Mouse (Mus musculus) limb, embryonic 14.5 days (tissue): ENCODE measurements around the gene Dnttip1. TPM values are rescaled to one million over a fixed set of nuclear protein-coding genes. Genes with fewer than 3 reads are reported as not detected.
"Not testable (repeated sequence)": the region's sequence is repeated elsewhere in the genome, so short reads cannot be mapped to it uniquely, and the experiment has no call there.

Source experiments
- ATAC-seq: fragments of 200-750 bp; cut with Nextera tagmentation; 2 replicates; pipeline ENCODE4 v1.8.0; 2017; ENCODE audit warnings: low read depth, moderate number of reproducible peaks, moderate TSS enrichment; ENCODE audit not compliant: low FRiP score
- DNase-seq: peaks from one replicate; pipeline ENCODE4 v3.0.0-alpha.2; 2015; ENCODE audit warnings: low spot score
- H3K27ac ChIP-seq: fragments of 300-500 bp; sonication (generic); replicated peaks from 2 replicates; pipeline ENCODE4 v1.5.1; 2014; ENCODE audit warnings: low read depth, mild to moderate bottlenecking, low read length, moderate library complexity, mixed read lengths
- H3K27me3 ChIP-seq: fragments of 300-500 bp; sonication (generic); 2 replicates; pipeline ENCODE4 v1.6.1; 2014; ENCODE audit warnings: low read length, mixed read lengths; ENCODE audit not compliant: control insufficient read depth, insufficient read depth
- H3K36me3 ChIP-seq: fragments of 300-500 bp; sonication (generic); 2 replicates; pipeline ENCODE4 v1.6.1; 2014; ENCODE audit warnings: mild to moderate bottlenecking, low read length, moderate library complexity, mixed read lengths; ENCODE audit not compliant: control insufficient read depth, insufficient read depth
- H3K4me1 ChIP-seq: fragments of 300-500 bp; sonication (generic); 2 replicates; pipeline ENCODE4 v1.6.1; 2014; ENCODE audit warnings: antibody characterized with exemption, low read length, mixed read lengths; ENCODE audit not compliant: control insufficient read depth, insufficient read depth
- H3K4me2 ChIP-seq: fragments of 300-500 bp; sonication (generic); replicated peaks from 2 replicates; pipeline ENCODE4 v1.6.1; 2014; ENCODE audit warnings: low read depth, mild to moderate bottlenecking, low read length, moderate library complexity; ENCODE audit not compliant: severe bottlenecking
- H3K4me3 ChIP-seq: fragments of 300-500 bp; sonication (generic); replicated peaks from 2 replicates; pipeline ENCODE4 v1.5.1; 2014; ENCODE audit warnings: low read length
- H3K9ac ChIP-seq: fragments of 300-500 bp; sonication (generic); 2 replicates; pipeline ENCODE4 v1.6.1; 2014; ENCODE audit warnings: mild to moderate bottlenecking, low read depth, low read length, moderate library complexity; ENCODE audit not compliant: severe bottlenecking
- H3K9me3 ChIP-seq: fragments of 300-500 bp; sonication (generic); 2 replicates; pipeline ENCODE4 v1.6.1; 2016; ENCODE audit warnings: low read length; ENCODE audit not compliant: control insufficient read depth
- POLR2A ChIP-seq: fragments of 200-500 bp; IDR thresholded peaks from 2 replicates; pipeline ENCODE4 v1.8.0; 2012; ENCODE audit warnings: inconsistent platforms, mild to moderate bottlenecking, moderate library complexity, borderline replicate concordance; ENCODE audit not compliant: insufficient read depth, insufficient read length; ENCODE audit errors: extremely low read depth
- WGBS: fragments of 180-500 bp; shearing (Covaris S2); extraction: QIAGEN DNeasy Blood & Tissue Kit; methylation state at CpG from one replicate; pipeline ENCODE4 v1.1.7; 2014; 5-methylcytosine and 5-hydroxymethylcytosine counted together
- polyA plus RNA-seq, 2 experiments: library from polyadenylated mRNA; depleted of rRNA in 1 of 2; stranded (reverse) in 1 of 2; unstranded in 1 of 2; fragments of >200 nt; fragmentation: Nextera tagmentation in 1 of 2; extraction: Ambion mirVana in 1 of 2; gene quantifications; 2 replicates each; pipeline versions ENCODE4 v1.2.1 to v1.2.3; 2012 to 2014

Dnttip1 gene
- polyA plus RNA-seq, 2 experiments = 58.6 to 70.1 TPM

DNA sequence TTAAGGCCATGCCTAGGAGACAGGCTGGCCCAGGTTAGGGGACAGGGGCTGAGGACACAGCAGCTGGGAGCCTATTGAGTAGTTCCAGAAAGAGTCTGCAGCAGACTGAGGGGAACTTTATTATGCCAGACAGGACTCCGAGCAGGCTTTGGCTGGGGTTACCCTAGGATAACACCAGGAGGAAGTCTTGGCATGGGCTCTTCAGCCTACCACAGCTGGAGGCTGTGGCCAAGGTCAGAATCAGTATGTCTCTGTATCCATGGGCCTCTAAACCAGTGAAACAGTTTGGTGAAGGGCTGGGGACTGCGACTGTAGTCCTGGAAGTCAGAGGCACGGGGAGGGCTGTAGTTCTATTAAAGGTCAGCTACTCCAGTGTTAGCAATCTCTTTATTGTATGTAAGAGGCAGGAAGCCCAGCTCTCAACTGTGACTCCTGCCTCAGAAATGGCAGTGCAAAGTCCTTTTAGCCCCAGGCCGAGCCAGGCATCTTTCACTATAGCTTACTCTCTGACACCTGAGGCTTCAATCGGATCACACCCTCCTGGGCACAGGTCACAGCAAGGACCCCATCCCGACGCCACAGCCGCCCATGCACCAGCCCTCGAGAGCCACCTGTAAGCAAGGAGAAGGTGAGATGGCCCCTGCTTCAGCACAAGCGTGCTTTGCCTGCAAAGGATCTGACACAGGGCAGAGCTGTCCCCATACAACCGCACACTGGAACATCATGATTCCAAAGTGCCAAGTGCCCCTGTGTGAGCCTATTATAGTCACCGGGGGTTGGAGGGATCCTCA lies 46.8 kb downstream of the Dnttip1 start:
- Histone ChIP-seq H3K4me3 (no peak overlapping the region), H3K27ac (no peak overlapping the region), H3K9ac (no peak overlapping the region), H3K27me3 (no peaks in the 10 kb centered on the region), H3K36me3 (peaks cover 79% of the 10 kb centered on the region), H3K9me3 (no peaks in the 10 kb centered on the region), H3K4me2 (no peak overlapping the region), H3K4me1 (no peaks in the 10 kb centered on the region)
- 94% methylated on average over 12 of the region's 12 CpGs for WGBS
- TF ChIP-seq POLR2A = no peak
- ATAC-seq (no peak), DNase-seq (no peak)

DNA sequence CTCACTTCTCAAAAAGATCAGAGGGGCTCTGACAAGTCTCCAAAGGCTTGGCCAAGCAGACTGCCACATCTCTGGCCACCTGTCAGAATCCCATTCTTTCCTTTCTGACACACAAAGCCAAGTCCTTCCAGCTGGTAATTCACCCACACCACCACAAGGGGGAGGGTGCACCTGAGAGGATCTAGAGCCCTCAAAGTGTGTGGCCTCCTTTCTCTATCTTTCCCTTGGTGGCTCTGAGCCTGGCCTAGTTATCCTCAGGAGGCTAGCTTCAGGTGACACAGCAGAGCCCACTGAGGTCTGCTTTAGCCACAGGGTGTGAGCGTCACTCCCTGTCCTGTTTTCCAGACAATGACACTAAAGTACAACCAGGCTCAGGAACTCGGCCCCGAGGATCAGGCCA lies 47.5 kb downstream of the Dnttip1 start:
- peaks cover 83% of the 10 kb centered on the region for H3K36me3 ChIP-seq
- no peaks in the 10 kb centered on the region for H3K27me3 ChIP-seq
- TF ChIP-seq POLR2A = no peak
- DNase-seq = peak; percentile 38
- ATAC-seq = no peak
- no peak overlapping the region for H3K27ac ChIP-seq
- no peak overlapping the region for H3K4me2 ChIP-seq
- WGBS = 83% methylated on average over 3 of the region's 3 CpGs
- no peak overlapping the region for H3K9ac ChIP-seq
- no peak overlapping the region for H3K4me3 ChIP-seq
- no peaks in the 10 kb centered on the region for H3K9me3 ChIP-seq
- H3K4me1 ChIP-seq = no peaks in the 10 kb centered on the region

DNA sequence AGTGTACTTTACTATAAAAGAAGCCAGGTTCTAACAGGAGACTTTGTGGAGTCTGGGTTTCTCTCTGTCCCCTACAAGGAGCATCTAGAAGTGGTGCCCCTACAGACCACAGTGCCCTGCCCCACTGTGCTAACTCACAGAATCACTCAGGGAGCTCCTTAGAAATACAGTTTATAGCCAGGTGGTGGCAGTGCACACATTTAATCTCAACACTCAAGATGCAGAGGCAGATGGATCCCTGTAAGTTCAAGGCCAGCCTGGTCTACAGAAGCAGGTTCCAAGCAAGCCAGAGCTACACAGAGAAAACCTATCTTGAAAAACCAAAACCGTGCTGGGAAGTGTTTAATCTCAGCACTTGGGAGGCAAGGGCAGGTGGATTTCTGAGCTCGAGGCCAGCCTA lies 48.0 kb downstream of the Dnttip1 start:
- Histone ChIP-seq H3K4me3 (no peak overlapping the region), H3K27ac (no peak overlapping the region), H3K4me1 (no peaks in the 10 kb centered on the region), H3K27me3 (no peaks in the 10 kb centered on the region), H3K9me3 (no peaks in the 10 kb centered on the region), H3K4me2 (no peak overlapping the region), H3K9ac (no peak overlapping the region), H3K36me3 (peaks cover 79% of the 10 kb centered on the region)
- WGBS = 94% methylated on average over 2 of the region's 2 CpGs
- ATAC-seq = no peak
- DNase-seq = no peak
- TF ChIP-seq POLR2A = no peak

DNA sequence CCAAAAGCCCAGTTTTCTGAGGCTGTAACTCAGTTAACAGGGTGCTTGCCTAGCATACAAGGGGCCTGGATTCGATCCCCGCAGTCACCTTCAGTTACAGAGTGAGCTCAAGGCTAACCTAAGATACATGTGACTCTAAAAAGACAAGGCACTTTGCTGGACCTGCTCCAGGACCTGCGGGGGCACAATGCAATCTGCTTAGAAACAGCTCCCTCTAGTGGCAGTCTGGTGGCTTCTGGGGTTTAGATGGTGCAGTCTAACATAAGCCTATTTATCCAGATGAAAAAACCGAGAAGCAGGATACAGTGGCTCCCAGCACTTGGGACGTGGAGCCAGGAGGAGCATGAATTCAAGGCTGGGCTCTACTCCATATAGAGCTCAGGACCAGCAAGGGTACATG lies 48.5 kb downstream of the Dnttip1 start:
- Histone ChIP-seq H3K36me3 (peaks cover 77% of the 10 kb centered on the region), H3K27ac (no peak overlapping the region), H3K4me3 (no peak overlapping the region), H3K27me3 (no peaks in the 10 kb centered on the region), H3K9me3 (no peaks in the 10 kb centered on the region), H3K9ac (no peak overlapping the region), H3K4me2 (no peak overlapping the region), H3K4me1 (no peaks in the 10 kb centered on the region)
- no peak for TF ChIP-seq POLR2A
- DNase-seq (peak; percentile 91), ATAC-seq (peak; percentile 38; the same call in 1 of the 2 replicates)
- WGBS = 28% methylated on average over 5 of the region's 5 CpGs

DNA sequence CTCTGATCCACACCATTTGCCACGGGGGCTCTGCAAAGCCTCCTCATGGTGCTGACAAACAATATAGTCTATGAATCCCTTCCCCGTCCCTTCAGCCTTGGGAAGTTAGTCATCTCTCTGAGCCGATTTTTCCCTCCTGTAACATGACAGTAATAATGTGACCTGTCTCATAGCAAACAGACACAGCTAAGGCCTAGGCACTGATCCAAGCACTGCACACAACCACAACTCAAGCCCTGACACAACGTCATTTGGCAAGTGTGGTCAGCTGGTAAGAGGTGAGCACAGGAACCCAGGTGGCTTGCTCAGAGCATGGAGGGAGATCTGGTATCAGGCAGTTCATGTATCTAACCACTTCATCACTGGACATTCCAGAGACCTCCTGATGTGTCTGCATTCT lies 50.1 kb downstream of the Dnttip1 start:
- 83% methylated on average over 4 of the region's 4 CpGs for WGBS
- no peak overlapping the region for H3K9ac ChIP-seq
- H3K4me1 ChIP-seq = no peaks in the 10 kb centered on the region
- peaks cover 82% of the 10 kb centered on the region for H3K36me3 ChIP-seq
- no peak overlapping the region for H3K27ac ChIP-seq
- ATAC-seq = no peak
- no peaks in the 10 kb centered on the region for H3K9me3 ChIP-seq
- no peaks in the 10 kb centered on the region for H3K27me3 ChIP-seq
- no peak overlapping the region for H3K4me3 ChIP-seq
- no peak overlapping the region for H3K4me2 ChIP-seq
- TF ChIP-seq POLR2A = no peak
- no peak for DNase-seq

DNA sequence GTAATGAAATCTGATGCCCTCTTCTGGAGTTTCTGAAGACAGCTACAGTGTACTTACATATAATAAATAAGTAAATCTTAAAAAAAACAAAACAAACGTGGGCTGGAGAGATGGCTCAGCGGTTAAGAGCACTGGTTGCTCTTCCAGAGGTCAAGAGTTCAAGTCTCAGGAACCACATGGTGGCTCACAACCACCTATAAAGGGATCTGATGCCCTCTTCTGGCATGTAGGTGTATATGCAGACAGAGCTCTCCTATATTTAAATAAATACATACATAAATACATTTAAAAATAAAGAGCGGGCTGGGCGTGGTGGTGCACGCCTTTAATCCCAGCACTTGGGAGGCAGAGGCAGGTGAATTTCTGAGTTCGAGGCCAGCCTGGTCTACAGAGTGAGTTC lies 52.8 kb downstream of the Dnttip1 start:
- H3K27ac ChIP-seq, H3K27me3 ChIP-seq, ATAC-seq, H3K9me3 ChIP-seq, H3K4me3 ChIP-seq, H3K4me1 ChIP-seq, H3K4me2 ChIP-seq, DNase-seq, H3K9ac ChIP-seq: not testable (repeated sequence)
- WGBS = 81% methylated on average over 6 of the region's 6 CpGs
- peaks cover 69% of the 10 kb centered on the region for H3K36me3 ChIP-seq
